Mouse (Mus musculus) heart, adult 2 months (tissue): ENCODE measurements at regions not wholly inside any gene's neighbourhood (a gene's known extent, or its start where the extent isn't known, plus 50 kb on each side); places are given as distances from the start of the nearest gene placed in this dataset.

Experiments used
- CTCF ChIP-seq: fragments of 200-600 bp; IDR thresholded peaks from 2 replicates; pipeline ENCODE4 v1.8.1; 2022; ENCODE audit warnings: antibody characterized with exemption, mild to moderate bottlenecking, moderate library complexity
- EP300 ChIP-seq: fragments of 200-500 bp; IDR thresholded peaks from 2 replicates; pipeline ENCODE4 v1.6.1; 2011; ENCODE audit warnings: low read depth, low read length, control low read depth; ENCODE audit not compliant: insufficient read depth
- POLR2A ChIP-seq: fragments of 200-500 bp; IDR thresholded peaks from 2 replicates; pipeline ENCODE4 v1.6.1; 2011; ENCODE audit warnings: mild to moderate bottlenecking, low read depth, low read length, control low read depth; ENCODE audit not compliant: insufficient read depth

DNA sequence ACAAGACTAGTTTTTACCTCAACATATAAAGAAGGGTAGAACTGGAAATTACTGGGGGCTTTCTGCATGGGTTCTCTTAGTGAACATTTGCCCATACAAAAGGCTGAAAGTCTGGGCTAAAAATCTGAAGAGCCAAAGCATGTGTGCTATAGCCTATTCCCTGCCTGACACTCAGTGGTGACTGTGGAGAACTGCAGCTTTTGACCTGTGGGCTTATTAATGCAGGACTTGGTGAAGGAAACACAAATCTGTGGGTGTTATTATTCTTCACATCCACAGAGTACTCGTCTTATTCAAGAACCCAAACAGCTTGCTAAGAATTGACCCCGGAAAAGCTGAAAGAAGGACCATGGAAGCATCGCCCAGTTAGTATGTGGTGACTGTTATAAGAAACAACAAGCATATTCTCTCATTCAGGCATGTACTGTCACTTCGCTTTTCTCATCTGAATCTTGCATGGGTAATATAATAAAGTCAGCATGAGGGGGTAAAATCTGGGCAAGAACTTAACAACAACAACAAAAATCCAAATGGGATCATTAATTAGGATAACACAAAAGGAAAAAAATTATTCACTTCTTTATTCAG is 77.2 kb upstream of the Cypt12 start:
- TF ChIP-seq POLR2A (no peak), CTCF (peak; percentile 45), EP300 (no peak)
